Mouse (Mus musculus) cerebellum, adult 2 months (tissue): ENCODE measurements at regions not wholly inside any gene's neighbourhood (a gene's known extent, or its start where the extent isn't known, plus 50 kb on each side); places are given as distances from the start of the nearest gene placed in this dataset.

ENCODE experiments used
- CTCF ChIP-seq: fragments of 200-500 bp; IDR thresholded peaks from 2 replicates; pipeline ENCODE4 v1.5.1; 2011; ENCODE audit warnings: low read depth, mild to moderate bottlenecking, control low read depth, low read length, moderate library complexity, borderline replicate concordance; ENCODE audit not compliant: insufficient read depth
- POLR2A ChIP-seq: fragments of 200-500 bp; IDR thresholded peaks from 2 replicates; pipeline ENCODE4 v1.6.1; 2011; ENCODE audit warnings: low read length, control low read depth, borderline replicate concordance; ENCODE audit not compliant: insufficient read depth

DNA sequence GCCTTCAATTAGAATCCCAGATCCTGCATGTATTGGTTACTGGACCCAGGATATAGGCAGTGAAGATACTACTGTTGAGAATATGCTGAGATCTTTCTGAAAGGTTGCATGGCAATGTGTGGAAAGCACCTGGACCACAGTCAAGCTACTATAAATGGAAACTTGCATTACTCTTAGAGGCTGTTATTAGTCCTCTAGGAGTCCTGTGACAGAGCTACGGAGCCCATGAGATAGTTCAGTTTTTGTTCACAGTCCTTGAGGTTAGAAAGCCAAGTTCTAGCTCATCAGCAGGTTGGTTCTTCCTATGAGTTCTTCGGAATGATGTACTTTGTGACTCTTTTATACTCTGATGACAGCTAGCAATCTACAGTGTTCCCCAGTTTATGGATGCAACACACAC lies 84.0 kb downstream of the Gpr65 start:
- TF ChIP-seq CTCF (no peak), POLR2A (no peak)
